Mouse (Mus musculus) forelimb bud, embryonic 11.5 days (tissue): ENCODE measurements around the gene Havcr1.
"Not testable (repeated sequence)": the region's sequence is repeated elsewhere in the genome, so short reads cannot be mapped to it uniquely, and the experiment has no call there.

Source experiments
- DNase-seq: peaks from one replicate; pipeline ENCODE4 v3.0.0-alpha.2; 2012; ENCODE audit warnings: low read depth, low spot score

Gene Havcr1

DNA sequence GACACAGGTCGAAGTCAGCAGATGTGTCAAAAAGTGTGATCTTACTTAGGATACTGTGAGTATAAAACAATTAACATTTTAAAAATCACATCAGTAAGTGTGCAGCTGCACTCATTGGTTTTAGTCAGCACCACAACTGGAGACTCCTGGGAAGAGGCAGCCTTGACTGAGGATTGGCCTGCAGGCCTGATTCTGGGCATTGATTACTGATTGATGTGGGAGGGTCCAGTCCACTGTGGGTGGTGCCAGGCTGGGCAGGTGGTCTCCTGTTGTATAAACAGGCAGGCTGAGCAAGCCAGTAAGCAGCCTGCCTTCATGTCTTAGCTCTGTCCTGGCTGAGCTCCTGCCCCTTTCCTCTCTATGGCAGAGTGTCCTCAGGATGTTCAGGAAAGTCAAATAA is at the start of gene Havcr1:
TSS of gene Havcr1 (plus strand) at position 5 of the 400 bp plus-strand sequence.
- not testable (repeated sequence) for DNase-seq

DNA sequence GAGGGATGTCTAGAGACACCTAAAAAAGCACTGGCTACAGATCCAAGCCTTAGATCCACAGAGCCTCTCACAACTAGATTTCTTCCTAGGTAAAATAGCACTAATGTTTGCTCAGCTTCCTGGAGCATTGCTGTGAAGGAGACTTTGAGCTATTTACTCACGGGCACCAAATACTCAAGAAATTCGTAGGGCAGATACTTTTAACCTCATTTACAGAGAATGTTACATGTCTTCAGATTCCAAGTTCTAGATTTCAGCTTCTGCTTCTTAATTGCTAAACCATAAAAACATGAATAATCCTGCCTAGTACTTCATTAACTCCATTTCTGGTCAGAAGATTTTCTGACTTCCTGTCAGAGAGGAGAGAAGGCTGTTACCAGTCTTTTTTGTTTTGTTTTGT is 44.7 kb upstream of the Havcr1 start:
- DNase-seq, result no peak

DNA sequence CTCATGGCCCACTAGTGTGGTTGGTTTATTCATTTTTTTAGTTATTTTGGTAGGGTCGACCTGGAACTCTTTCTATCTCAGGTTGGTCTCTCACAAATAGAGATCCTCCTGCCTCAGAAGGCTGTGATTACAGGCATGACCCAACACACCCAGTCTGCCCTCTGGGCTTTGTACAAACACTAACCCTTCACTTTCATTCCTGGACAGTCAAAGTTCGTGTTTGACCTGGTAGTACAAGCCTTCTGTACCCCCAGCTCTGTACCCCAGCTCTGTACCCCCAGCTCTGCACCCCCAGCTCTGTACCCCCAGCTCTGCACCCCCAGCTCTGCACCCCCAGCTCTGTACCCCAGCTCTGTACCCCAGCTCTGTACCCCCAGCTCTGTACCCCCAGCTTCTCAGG is 39.0 kb upstream of the Havcr1 start:
- not testable (repeated sequence) for DNase-seq

DNA sequence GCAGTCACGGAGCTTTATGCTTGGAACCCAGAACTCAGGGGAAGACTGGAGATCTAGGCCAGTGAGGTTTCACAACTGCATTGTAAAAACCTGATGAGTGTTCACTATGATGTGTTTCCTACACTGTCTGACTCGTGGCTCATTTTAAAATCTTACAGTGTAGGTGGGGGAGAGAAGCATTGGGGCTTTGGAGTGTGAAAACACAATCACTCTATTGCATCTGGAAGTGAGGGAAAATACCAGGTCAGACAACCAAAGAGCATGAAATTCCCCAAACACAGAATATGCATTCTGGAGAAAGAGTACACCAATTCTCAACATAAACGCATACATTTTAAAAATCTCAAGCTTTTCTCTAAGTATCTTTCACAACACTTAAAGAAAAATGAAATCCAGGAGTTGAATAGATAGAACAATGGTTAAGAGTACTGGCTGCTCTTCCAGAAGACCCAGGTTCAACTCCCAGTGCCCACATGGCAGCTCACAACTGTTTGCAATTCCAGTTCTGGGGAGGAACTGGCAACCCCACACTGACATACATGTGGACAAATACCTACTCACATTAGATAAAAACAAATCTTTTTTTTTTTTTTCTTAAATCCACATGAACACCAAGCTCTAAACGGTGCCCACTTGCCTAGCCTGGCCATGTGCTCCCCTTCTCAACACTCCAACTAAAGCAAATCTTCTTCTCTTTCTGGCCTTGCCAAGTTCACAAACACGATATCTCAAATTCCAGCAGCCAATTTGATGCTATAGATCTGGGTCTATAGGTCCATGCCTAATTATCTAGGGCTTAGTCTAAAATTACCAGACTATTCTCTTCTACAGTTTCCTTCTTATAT is 37.2 kb upstream of the Havcr1 start:
- no peak for DNase-seq

DNA sequence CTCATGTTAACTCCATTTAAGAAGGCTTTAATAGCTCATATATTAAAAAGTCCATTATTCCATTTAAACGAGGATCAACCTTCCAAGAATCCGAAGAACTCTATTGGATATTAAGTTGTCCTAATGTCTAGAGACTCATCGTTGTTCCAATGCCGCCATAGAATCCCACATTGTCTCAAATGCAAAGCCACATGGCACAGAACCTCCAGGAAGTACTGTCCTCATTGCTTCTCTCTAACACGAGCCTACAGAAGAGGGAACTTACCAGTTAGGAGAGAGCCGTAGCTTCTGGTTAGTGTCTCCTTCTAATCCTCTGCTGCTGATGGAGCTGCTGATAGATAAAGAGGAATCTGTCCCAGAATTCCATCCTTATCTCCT is 36.6 kb upstream of the Havcr1 start:
- no peak for DNase-seq

DNA sequence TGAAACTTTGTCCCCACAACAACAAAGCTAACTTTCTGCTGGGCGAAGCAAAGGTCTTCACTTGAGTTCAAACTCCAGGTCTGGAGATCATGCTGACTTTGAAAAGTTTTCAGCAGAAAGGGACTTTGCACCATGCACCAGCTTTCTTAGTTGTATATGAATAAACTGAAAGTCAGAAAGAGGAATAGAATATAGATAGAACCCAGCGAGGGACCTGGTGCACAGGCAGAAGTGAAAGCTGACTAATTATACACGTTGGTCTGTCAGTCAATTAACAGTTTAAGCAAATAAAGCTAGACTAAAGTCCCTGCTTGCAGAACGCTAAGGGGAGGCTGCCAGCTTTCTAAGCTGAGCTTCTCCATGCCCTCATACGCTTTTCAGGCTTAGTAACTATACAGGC is 36.0 kb upstream of the Havcr1 start:
- DNase-seq, result no peak

DNA sequence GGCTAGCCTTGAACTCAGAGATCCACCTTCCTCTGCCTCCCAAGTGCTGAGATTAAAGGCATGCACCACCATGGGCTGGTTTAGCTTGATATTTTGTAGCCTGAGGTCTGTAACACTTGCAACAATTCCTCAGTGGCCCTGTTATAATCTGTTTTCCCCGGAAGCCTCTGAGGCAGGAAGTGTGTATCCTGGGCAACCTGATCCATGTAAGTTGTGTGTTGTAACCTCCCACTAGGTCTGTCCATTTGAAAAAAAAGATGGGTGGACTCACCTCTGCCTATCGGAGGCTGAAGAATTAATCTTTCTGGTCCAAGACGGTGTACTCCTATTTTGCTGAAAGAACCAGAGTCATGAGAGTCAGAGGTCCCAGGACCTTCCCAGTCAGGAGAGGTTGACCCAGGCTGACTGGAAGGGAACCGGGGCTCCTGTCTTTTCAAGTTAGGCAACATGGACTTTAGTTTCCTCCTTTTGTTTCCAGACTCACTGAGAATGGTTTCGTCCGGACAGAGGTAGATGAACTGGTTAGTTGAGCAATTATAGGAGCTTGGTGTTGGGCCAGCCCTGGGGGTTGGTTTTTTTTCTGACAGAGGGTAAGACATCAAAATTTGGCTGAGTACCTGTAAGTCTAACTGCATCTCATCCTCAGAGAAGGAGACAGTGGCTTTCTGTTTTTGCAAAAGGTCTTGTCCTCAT is 28.1 kb upstream of the Havcr1 start, which contains the start of gene Timd2:
TSS of gene Timd2 (minus strand) at position 398 of the 693 bp plus-strand sequence.
- DNase-seq, result no peak

DNA sequence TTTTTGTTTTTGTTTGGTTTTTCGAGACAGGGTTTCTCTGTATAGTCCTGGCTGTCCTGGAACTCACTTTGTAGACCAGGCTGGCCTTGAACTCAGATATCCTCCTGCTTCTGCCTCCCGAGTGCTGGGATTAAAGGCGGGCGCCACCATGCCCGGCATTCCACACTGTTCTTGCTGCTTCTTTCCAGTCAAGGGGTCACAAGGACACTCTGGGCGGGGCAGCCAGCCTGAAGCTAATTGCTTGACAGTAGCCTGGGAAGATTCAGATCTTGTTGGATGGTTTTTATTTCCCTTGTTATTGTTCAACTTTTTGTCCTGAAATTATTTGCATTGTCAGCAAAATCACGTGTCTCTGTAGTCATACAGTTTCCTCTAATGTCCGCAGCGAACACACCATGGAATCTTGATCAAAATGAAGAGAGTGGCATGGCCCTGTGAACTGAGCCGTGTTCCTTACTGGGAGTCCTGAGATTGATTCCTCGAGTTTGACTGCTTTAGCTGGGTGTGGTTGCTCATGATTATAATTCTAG is 3.3 kb upstream of the Havcr1 start:
- no peak for DNase-seq

DNA sequence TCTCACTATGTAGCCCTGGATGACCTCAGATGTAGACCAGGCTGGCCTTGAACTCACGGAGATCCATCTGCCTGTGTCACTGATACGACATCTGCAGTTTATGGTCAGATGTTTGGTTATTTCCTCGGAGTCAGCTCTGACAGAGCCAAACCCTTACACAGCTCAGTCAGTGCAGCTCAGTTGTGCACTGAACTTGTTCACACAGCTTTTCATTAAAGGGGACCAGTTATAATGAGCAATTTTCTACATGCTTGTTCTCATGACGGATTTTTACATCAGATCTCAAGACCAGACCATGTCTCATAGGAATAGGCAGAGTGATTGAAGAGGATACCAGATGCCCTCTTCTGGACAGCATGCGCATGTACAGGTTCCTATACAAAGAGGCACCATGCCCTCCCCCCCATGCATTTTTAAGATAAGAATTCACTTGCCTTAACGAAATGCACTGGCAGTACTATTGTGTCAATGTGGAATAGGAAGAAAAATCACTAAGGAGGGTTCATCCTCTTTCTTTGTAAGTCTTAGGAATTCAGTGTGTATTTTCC is 1.6 kb upstream of the Havcr1 start:
- DNase-seq, result peak; percentile 6

DNA sequence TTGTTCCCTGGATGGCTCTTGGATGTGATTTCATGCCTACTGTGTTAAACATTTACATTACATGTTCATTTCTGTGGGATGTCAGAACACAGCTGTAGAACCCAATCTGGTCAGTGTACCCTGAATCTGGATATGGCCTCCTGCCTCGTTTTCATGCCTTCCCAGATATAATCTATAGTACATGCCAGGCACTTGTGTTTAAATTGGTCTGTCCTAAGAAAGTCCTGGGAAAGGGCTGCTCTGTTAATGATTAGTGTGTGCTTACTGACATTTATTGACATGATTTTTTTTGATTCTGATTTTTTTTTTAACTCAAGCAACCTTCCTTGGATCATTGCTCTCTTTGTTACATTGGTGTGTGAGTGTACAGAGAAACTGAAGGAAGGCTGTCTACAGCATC is 263 bp upstream of the Havcr1 start:
- DNase-seq, result no peak

DNA sequence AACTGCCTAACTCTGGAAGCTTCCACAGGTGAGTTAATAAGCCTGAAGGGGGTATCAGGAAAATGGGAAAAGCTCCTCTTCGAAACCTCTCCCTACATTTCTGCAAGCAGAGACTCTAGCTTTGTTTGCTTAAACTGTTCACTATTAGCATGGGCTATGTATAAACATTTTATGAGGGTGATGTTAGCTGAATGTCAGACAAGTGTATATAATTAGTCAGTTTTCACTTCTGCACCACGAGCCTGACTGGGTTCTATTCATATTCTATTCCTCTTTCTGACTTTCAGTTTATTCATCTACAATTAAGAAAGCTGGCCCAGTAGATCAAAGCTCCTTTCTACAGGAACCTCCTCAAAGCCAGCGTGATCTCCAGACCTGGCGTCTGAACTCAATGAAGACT is 4.6 kb downstream of the Havcr1 start:
- DNase-seq, result no peak

DNA sequence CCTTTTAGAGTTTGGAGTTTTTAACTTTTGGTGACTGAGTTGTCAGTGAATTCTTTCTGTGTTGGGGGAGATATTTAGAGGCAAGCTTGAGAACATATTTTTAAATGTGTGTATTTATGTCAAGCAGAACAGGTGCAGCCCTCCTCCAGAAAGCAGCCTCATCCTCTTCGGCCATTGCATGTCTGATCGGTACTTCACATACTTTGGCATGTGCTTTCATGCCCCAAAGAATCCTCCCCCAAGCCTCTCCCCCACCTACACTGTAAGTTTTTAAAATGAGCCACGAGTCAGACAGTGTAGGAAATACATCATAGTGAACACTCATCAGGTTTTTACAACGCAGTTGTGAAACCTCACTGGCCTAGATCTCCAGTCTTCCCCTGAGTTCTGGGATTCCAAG is 6.0 kb downstream of the Havcr1 start:
- DNase-seq, result no peak

DNA sequence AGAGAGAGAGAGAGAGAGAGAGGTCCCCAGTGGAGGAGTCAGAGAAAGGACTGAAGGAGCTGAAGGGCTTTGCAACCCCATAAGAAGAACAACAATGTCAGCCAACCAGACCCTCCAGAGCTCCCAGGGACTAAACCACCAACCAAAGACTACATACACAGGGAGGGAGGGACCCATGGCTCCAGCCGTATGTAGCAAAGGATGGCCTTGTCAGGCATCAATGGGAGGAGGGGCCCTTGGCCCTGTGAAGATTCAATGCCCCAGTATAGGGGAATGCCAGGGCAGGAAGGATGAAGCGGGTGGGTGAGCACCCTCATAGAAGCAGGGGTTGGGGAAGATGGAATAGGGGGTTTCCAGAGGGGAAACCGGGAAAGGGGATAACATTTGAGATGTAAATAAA is 6.8 kb downstream of the Havcr1 start:
- no peak for DNase-seq

DNA sequence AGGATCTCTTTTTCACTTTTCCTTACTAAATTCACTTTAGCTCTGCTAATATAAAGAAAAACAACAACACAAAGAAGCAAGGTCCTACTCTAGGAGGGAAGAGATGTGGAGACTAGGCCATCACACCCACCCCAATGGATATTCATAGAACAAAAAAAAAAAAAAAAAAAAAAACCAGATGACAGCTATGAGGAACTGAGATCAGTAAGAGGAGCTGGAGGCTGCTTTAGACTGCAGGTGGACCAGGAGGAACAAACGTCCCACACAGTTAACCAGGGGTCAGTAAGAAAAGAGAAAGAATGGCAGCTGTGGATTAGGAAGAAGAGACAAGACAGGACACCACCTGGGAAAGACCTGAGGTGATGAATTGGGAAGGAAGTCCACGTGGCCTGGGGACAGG is 13.1 kb downstream of the Havcr1 start:
- no peak for DNase-seq

DNA sequence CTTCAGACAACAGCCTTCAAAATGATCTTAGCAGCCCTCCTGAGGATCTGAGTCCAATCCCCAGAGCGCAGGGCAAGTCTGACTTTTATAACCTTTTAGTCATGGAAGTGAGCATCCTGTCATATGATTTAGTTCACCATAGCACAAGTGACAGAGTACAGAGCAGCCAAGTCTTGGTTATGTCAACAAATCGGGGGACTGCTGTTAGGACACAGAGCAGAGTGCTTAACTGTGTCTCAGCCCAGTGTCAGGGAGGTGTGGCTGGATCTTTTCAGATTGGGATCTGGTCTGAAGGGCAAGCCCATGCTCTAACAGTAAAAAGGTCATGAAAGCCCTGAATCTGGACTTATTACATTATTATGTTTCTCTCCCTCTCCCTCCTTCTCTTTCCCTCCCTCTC is 18.8 kb downstream of the Havcr1 start:
- DNase-seq, result no peak

DNA sequence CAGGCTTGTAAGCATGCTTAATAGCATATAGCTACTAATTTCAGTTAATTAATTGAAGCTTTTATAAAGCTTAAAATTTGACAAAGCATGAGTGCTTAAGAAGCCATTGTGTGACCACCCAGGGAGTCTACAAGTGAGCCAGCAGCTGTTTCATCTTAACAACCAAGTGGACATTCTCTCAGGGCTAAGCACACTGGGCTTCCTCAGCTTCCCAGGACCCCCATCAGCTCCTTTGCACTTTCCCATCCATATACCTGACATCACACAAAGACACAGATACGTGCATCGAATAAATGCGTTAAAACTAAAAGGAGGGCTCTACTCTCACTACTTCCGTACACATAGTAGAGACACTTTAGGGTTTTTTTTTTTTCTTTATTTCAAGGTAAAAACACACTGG is 19.8 kb downstream of the Havcr1 start:
- no peak for DNase-seq

DNA sequence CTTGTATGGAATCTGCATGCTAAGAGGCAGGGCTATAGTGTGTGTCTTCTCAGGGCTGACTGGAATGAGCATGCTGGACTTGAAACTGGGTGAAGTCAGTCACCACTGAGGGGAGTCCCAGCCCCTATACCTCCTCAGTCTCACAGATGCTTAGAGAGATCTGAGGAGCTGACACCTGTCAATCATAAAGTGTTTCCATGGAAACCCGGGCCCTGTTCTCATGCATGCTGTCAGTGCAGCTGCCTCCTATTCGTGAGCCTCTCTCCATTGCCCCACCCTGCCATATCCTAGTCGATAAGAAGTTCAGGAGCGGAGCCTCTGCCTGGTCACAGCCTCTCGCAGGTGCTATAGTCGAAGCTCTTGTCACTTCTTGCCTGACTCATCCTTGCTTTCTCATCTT is 20.8 kb downstream of the Havcr1 start:
- not testable (repeated sequence) for DNase-seq

DNA sequence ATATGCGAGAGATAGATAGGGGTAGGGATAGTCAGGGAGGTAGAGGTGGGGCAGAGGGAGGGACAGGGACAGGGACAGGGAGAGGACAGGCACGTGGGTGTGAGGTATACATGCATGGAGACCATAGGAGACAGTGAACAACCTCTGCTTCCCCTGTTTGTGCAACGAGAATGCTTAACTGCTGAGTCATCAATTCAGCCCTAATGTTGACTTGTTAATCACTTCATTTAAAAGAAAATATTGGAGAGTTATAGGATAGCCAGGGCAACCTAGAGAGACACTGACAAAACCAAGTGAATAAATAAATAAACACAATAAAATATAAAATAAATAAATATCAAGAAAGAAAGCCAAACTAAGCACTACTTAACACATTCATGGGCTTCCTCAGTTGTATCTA is 42.0 kb downstream of the Havcr1 start:
- DNase-seq, result no peak

DNA sequence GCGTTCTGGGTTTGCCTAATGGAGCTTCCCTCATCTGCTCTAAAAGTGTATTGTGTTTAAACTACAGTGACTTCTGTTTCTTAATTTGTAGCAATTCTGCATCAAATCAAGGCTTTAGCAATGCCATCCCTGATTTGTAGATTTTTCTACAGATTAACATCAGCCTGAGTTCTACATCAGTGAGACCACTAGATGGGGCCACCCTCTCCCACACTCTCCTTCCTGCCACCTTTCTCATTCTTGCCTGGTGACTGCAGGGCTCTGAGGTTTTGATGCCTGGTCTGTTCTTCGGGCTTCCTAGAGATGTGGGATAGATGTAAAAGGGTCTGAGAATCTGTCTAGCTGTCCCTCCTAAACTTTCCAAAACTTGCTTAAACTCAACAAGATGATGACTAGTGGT is 44.9 kb downstream of the Havcr1 start:
- DNase-seq, result no peak

DNA sequence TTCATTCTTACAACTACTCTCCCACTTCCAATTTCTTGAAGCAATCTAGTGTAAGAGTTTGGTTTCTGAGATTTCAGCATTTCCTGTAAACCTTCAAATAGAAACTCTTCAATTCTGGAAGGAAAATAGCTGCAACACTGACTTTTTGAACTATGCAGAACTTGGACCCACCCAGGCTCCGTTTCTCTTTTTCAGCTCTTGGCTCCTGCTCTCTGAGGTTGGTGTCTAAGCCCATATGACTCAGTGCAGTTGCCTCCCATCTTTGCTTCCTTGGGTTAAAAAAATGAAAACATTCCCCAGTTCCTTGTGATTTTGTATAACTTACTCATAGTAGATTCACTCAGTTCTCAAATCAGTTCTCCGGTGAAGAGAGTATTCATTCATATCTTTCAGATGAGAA is 69.6 kb downstream of the Havcr1 start:
- DNase-seq, result no peak

DNA sequence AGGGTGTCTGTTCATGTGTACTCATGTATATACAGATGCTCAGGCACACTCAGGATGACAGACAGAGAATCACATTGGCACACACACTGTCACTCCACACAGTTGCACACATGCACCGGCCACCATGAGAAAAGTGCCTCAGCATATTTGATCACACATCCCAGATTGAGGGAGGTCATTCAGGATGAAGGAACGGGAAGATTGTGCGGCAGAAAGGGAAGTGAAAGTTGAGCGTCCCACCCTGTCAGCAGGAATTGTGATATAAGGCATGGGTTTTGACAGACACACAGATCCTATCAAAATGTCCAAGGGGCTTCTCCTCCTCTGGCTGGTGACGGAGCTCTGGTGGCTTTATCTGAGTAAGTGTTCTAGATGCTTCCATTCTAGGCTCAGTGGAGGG is 75.6 kb downstream of the Havcr1 start, which contains the start of gene Timd4:
TSS of gene Timd4 (plus strand) at position 290 of the 400 bp plus-strand sequence.
- no peak for DNase-seq

DNA sequence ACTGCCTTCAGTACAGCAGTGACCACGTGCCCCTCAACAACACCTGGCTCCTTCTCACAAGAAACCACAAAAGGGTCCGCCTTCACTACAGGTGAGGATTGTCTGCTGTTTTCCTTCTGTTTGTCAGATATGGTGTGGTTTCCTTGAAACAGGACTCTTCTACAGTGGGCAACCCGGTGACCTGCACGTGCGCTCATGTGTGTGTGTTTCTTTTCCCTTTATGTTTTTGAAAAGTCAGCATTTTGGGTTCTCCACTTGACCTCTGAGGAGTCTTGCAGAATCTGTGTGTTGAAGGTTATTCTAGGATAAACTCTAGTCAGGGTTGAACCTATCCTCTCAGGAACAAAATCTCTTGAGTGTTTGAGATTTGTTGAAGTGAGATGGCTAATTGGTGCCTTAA is 82.8 kb downstream of the Havcr1 start:
- DNase-seq, result no peak

DNA sequence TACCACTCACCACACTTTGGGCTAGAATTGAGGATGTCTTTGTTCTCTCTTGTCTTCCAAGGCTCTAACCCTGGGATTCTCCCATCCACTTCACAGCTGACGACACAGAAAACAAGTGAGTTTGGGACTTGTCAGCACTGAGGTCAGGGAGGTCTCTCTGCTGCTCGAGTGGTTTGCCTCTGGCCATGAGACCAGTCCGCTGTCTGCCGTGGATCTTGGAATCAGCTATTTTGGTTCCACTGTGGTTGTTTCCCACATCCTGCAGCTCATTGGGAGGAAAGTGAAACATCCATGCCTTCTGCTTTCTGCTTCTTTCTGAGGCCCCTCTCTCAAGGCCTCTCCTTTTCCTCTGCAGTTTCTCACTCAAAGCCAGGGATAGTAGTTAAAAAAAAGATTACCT is 85.0 kb downstream of the Havcr1 start:
- DNase-seq, result no peak
